Mouse (Mus musculus): ENCODE results near the gene Gm6034. TPM values are rescaled to one million over a fixed set of nuclear protein-coding genes. Genes with fewer than 3 reads are reported as not detected.

The Gm6034 gene
- total and polyA plus RNA-seq, 2 experiments: 0.05 to 0.09 TPM

Other genes starting within 250 kb of the Gm6034 start
- 0.92 and 0.94 TPM in 2 replicates for gene Ier3, start 221.3 kb upstream of the Gm6034 start, total RNA-seq (2014; rRNA removed)
- 0.91 and 1.6 TPM in 2 replicates for gene Ier3, start 221.3 kb upstream of the Gm6034 start, polyA plus RNA-seq (2012; rRNA removed)
- gene Flot1, start 219.7 kb upstream of the Gm6034 start, total RNA-seq (2014; rRNA removed): 18.0 and 19.5 TPM in 2 replicates
- 19.6 and 26.7 TPM in 2 replicates for gene Flot1, start 219.7 kb upstream of the Gm6034 start, polyA plus RNA-seq (2012; rRNA removed)
- gene Tubb5, start 204.7 kb upstream of the Gm6034 start, total RNA-seq (2014; rRNA removed): 37.5 and 67.3 TPM in 2 replicates
- gene Tubb5, start 204.7 kb upstream of the Gm6034 start, polyA plus RNA-seq (2012; rRNA removed): 56.4 and 62.2 TPM in 2 replicates
- 3.0 and 3.5 TPM in 2 replicates for gene Mdc1, start 201.4 kb upstream of the Gm6034 start, total RNA-seq (2014; rRNA removed)
- gene Mdc1, start 201.4 kb upstream of the Gm6034 start, polyA plus RNA-seq (2012; rRNA removed): 1.7 and 2.4 TPM in 2 replicates
- 0.18 and 2.4 TPM in 2 replicates for gene Nrm, start 181.6 kb upstream of the Gm6034 start, total RNA-seq (2014; rRNA removed)
- gene Nrm, start 181.6 kb upstream of the Gm6034 start, polyA plus RNA-seq (2012; rRNA removed): 1.4 and 2.4 TPM in 2 replicates
- gene Ppp1r18, start 177.4 kb upstream of the Gm6034 start, total RNA-seq (2014; rRNA removed): 2.0 and 3.8 TPM in 2 replicates
- 4.7 and 5.5 TPM in 2 replicates for gene Ppp1r18, start 177.4 kb upstream of the Gm6034 start, polyA plus RNA-seq (2012; rRNA removed)
- 18.5 and 25.8 TPM in 2 replicates for gene Dhx16, start 163.1 kb upstream of the Gm6034 start, total RNA-seq (2014; rRNA removed)
- gene Dhx16, start 163.1 kb upstream of the Gm6034 start, polyA plus RNA-seq (2012; rRNA removed): 41.4 and 52.2 TPM in 2 replicates
- gene 2310061I04Rik, start 145.5 kb upstream of the Gm6034 start, total RNA-seq (2014; rRNA removed): 4.9 and 7.0 TPM in 2 replicates
- gene 2310061I04Rik, start 145.5 kb upstream of the Gm6034 start, polyA plus RNA-seq (2012; rRNA removed): 35.3 and 37.4 TPM in 2 replicates
- gene Atat1, start 132.9 kb upstream of the Gm6034 start, total RNA-seq (2014; rRNA removed): 12.1 and 12.8 TPM in 2 replicates
- gene Atat1, start 132.9 kb upstream of the Gm6034 start, polyA plus RNA-seq (2012; rRNA removed): 37.4 and 47.5 TPM in 2 replicates
- 41.1 and 58.7 TPM in 2 replicates for gene Mrps18b, start 126.6 kb upstream of the Gm6034 start, total RNA-seq (2014; rRNA removed)
- 89.5 and 106 TPM in 2 replicates for gene Mrps18b, start 126.6 kb upstream of the Gm6034 start, polyA plus RNA-seq (2012; rRNA removed)
- 14.6 and 14.7 TPM in 2 replicates for gene Ppp1r10, start 126.5 kb upstream of the Gm6034 start, total RNA-seq (2014; rRNA removed)
- gene Ppp1r10, start 126.5 kb upstream of the Gm6034 start, polyA plus RNA-seq (2012; rRNA removed): 15.8 and 30.0 TPM in 2 replicates
- gene Abcf1, start 73.2 kb upstream of the Gm6034 start, total RNA-seq (2014; rRNA removed): 24.1 and 24.6 TPM in 2 replicates
- gene Abcf1, start 73.2 kb upstream of the Gm6034 start, polyA plus RNA-seq (2012; rRNA removed): 41.1 and 43.2 TPM in 2 replicates
- 8.8 and 9.3 TPM in 2 replicates for gene Gnl1, start 63.1 kb upstream of the Gm6034 start, total RNA-seq (2014; rRNA removed)
- gene Gnl1, start 63.1 kb upstream of the Gm6034 start, polyA plus RNA-seq (2012; rRNA removed): 8.4 and 8.9 TPM in 2 replicates
- 1.8 and 2.9 TPM in 2 replicates for gene Prr3, start 62.7 kb upstream of the Gm6034 start, total RNA-seq (2014; rRNA removed)
- gene Prr3, start 62.7 kb upstream of the Gm6034 start, polyA plus RNA-seq (2012; rRNA removed): 5.0 and 8.3 TPM in 2 replicates
- gene H2-T24, start 22.4 kb upstream of the Gm6034 start, total RNA-seq (2014; rRNA removed): 4.9 and 5.3 TPM in 2 replicates
- 1.9 and 2.1 TPM in 2 replicates for gene H2-T24, start 22.4 kb upstream of the Gm6034 start, polyA plus RNA-seq (2012; rRNA removed)
- 291 and 323 TPM in 2 replicates for gene H2-T23, start 10.1 kb upstream of the Gm6034 start, total RNA-seq (2014; rRNA removed)
- gene H2-T23, start 10.1 kb upstream of the Gm6034 start, polyA plus RNA-seq (2012; rRNA removed): 423 and 492 TPM in 2 replicates
- 115 and 138 TPM in 2 replicates for gene H2-T22, start 214 bp upstream of the Gm6034 start, total RNA-seq (2014; rRNA removed)
- gene H2-T22, start 214 bp upstream of the Gm6034 start, polyA plus RNA-seq (2012; rRNA removed): 98.2 and 110 TPM in 2 replicates
- 0.13 TPM in 1 of 2 replicates, not detected in the other for gene Gm11127, start 15.4 kb downstream of the Gm6034 start, total RNA-seq (2014; rRNA removed)
- 0.06 TPM in 1 of 2 replicates, not detected in the other for gene Gm11127, start 15.4 kb downstream of the Gm6034 start, polyA plus RNA-seq (2012; rRNA removed)
- gene Gm19684, start 78.7 kb downstream of the Gm6034 start, total RNA-seq (2014; rRNA removed): 0.18 and 0.47 TPM in 2 replicates
- gene Gm19684, start 78.7 kb downstream of the Gm6034 start, polyA plus RNA-seq (2012; rRNA removed): 0.10 and 0.11 TPM in 2 replicates
- not detected in 2 replicates for gene Gm7030, start 86.5 kb downstream of the Gm6034 start, total RNA-seq (2014; rRNA removed)
- not detected in 2 replicates for gene Gm7030, start 86.5 kb downstream of the Gm6034 start, polyA plus RNA-seq (2012; rRNA removed)
- not detected in 2 replicates for gene Gm8909, start 125.6 kb downstream of the Gm6034 start, total RNA-seq (2014; rRNA removed)
- gene Gm8909, start 125.6 kb downstream of the Gm6034 start, polyA plus RNA-seq (2012; rRNA removed): not detected in 2 replicates
- gene H2-T3, start 147.3 kb downstream of the Gm6034 start, total RNA-seq (2014; rRNA removed): not detected in 2 replicates
- gene H2-T3, start 147.3 kb downstream of the Gm6034 start, polyA plus RNA-seq (2012; rRNA removed): not detected in 2 replicates
- 10.6 and 16.4 TPM in 2 replicates for gene Rpp21, start 215.1 kb downstream of the Gm6034 start, total RNA-seq (2014; rRNA removed)
- 42.7 and 43.6 TPM in 2 replicates for gene Rpp21, start 215.1 kb downstream of the Gm6034 start, polyA plus RNA-seq (2012; rRNA removed)
- gene Trim39, start 229.3 kb downstream of the Gm6034 start, total RNA-seq (2014; rRNA removed): 4.8 and 5.0 TPM in 2 replicates
- gene Trim39, start 229.3 kb downstream of the Gm6034 start, polyA plus RNA-seq (2012; rRNA removed): 5.3 and 8.0 TPM in 2 replicates
- not detected in 2 replicates for gene H2-M10.2, start 243.5 kb downstream of the Gm6034 start, total RNA-seq (2014; rRNA removed)
- not detected in 2 replicates for gene H2-M10.2, start 243.5 kb downstream of the Gm6034 start, polyA plus RNA-seq (2012; rRNA removed)

Data from liver, adult 2 months (tissue).